Mouse (Mus musculus) cerebellum, adult 9-10 months (tissue): ENCODE data around the gene Olfr1347.
"Not testable (repeated sequence)": the region's sequence is repeated elsewhere in the genome, so short reads cannot be mapped to it uniquely, and the experiment has no call there.

ENCODE experiments used
- DNase-seq: peaks from one replicate; pipeline ENCODE4 v3.0.0; 2022

Gene Olfr1347

GRCm38 (mm10) chr7:6499655-6500054 is at the start of gene Olfr1347:
TSS of gene Olfr1347 (minus strand) at chr7:6499755.
- DNase-seq, result no peak

GRCm38 (mm10) chr7:6526141-6526540 is 26.6 kb upstream of the Olfr1347 start:
- DNase-seq, result no peak

- DNase-seq, result no peak
Observed at GRCm38 (mm10) chr7:6525001-6525400, 25.4 kb upstream of the Olfr1347 start.

- DNase-seq, result no peak
Observed at GRCm38 (mm10) chr7:6522850-6523249, 23.3 kb upstream of the Olfr1347 start, which contains the start of gene Olfr1349. TSS of gene Olfr1349 (minus strand) at chr7:6522950.

DNA sequence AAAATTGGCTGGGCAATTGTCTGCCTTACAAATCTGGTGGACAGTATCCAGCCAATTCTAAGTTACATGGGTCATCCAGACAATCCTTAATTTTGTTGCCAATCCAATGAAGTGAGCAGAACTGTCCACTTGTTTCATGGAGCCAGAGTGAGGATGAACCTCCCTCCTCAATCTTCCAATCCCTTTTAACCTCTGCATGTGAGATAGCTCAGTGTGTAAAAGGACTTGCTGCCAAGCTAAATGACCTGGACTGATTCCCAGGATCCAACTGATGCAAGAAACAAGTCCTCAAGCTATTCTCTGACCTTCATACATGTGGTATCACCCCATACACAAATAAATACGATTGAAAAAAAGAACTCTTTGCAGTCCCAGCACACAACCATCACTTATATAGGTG is 22.1 kb upstream of the Olfr1347 start:
- DNase-seq, result no peak

DNA sequence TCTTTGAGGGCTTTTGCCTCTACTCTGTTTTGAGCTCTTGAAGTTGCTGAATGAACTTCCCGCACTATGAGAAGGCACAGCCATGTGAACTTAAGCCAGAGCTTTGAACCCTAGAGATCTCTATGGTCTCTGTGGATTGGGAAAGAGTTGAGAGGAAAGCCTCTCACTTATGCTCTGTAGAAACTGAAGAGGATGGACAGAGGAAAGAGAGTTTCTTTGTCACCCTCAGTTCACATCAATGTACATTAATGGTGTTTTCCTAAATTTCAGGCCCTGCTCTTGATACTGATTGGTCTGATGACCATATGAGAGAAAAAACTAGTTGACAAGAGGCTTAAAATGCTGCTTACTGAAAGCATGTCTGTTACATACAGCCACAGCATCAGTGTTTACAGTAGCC is 9.1 kb upstream of the Olfr1347 start, which contains the start of gene Olfr1348:
Olfr1348 (minus strand) TSS at position 101 of the 400 bp plus-strand sequence.
- no peak for DNase-seq

- no peak for DNase-seq
Observed at GRCm38 (mm10) chr7:6486841-6487240, 12.7 kb downstream of the Olfr1347 start, which contains the start of gene Olfr5. TSS of gene Olfr5 (minus strand) at chr7:6486941.

DNA sequence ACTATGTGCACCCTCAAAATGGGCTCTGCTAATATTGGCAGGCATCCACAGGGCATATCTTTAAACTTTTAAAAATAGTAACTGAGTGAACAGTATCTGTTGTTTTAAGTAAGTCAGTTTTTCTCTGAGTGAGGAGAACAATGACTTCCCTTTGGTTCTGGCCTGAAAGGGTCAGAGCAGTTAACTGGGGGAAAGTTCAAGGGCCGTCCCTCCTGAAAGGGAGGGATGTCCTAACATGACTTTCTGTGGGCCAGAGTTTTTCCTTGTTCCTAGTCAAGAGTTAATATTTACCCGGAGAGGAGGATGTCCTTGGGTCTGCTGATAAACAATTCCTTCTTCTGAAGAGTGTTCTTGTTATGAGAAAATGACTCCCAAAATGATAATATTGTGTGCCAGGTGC is 21.9 kb downstream of the Olfr1347 start:
- not testable (repeated sequence) for DNase-seq

GRCm38 (mm10) chr7:6466951-6467350 is 32.6 kb downstream of the Olfr1347 start, which contains the start of gene Olfr1346:
TSS of gene Olfr1346 (plus strand) at chr7:6467101.
- DNase-seq, result no peak

DNA sequence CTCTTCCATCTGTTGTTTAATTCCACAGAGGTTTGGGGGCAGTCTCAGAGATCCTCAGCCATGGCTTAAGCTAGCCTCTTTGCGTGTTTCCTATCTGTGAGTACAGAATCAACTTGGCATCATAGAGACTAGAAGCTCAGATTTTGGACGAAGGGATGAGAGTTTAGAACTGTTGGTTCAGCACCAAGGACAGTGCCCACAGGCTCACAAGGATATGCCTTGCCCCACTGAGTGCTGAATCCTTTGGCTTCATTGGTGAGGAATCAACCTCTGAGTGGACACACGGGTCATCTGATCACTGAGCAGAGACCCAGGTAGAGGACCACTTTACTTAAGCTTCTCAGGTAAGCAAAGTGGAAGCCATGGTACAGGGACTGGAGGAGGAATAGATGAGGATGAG is 43.2 kb downstream of the Olfr1347 start:
- no peak for DNase-seq

DNA sequence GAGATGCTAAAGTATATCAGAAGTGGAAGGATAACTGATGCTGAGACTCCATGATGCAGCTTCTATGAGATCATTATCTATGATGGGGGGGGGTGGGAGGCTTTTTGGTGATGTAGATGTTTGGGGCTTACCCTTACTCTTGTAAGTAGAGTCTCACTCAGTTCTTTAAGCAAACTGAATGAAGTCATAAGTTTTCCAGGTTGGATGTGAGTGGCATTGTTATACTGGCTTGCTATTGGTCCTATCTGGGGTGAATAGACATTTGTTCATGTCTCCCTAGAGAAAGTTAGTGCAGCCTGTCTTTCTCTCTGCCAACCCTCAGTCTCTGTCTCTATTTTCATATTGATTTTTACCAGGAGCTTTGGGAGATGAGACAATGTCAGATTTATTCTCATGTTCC is 43.7 kb downstream of the Olfr1347 start, which contains the start of gene Olfr1336:
Olfr1336 (plus strand) TSS at position 301 of the 400 bp plus-strand sequence.
- no peak for DNase-seq

- no peak for DNase-seq
Observed at GRCm38 (mm10) chr7:6447771-6448170, 51.8 kb downstream of the Olfr1347 start.

GRCm38 (mm10) chr7:6441173-6441572 is 58.4 kb downstream of the Olfr1347 start:
- DNase-seq, result no peak

DNA sequence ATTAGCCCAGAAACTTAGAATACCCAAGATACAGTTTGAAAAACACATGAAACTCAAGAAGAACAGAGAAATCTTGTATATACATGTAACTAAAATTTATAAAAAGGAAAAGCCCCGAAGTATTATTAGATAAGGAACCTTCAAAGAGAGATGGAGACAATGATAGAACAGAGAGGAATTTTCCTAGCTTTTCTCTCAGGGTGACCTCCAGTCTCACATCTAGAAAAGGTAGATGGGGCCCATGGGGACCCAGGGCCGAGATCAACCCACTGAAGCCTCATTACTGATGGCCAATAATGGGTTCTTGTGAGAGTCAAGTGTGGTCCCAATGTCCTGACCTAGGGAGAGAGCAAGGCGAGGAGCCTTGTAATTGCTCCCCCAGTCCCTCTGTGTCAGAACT is 61.2 kb downstream of the Olfr1347 start, which contains the start of gene Olfr1344:
Olfr1344 (plus strand) TSS at position 301 of the 400 bp plus-strand sequence.
- DNase-seq, result no peak
